Comparison of ENCODE assay signal across 8 mouse cellular contexts in the genomic region with DNA sequence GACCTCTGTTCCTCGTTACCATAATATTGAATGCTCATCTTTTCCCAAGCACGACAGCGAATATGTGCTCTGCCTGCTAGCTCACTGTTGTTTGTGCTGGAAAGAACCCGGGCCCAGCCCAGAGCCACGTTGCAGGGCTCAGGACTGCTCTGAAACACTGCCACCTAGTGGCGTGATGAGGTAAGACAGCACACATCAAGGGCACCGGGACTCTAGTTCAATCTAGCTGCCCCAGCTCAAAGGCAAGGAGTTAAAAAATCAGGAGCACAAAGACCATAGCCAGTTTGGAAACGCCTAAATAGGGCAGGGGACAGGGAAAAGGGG. TPM values are rescaled to one million over a fixed set of nuclear protein-coding genes. Genes with fewer than 3 reads are reported as not detected.
DNase-seq lines count a peak whose midpoint lies in the region; ATAC-seq and TF ChIP-seq lines count a peak whose summit lies in the region.

No protein-coding gene starts in this region.

- no peak overlapping the region for H3K27ac ChIP-seq in ES-E14 (ENCODE audit: insufficient read depth, low read depth, low read length, poor library complexity, severe bottlenecking)
- H3K27ac ChIP-seq in forebrain, embryonic 16.5 days (ENCODE audit: low read length): peak overlapping the region; percentile 45
- peak overlapping the region; percentile 84 for H3K27ac ChIP-seq in neural tube, embryonic 15.5 days (replicated peaks)

- intact Hi-C loops in heart, postnatal 36 days (cut with DNase I): loop anchor here (5.0 kb wide), 2 partner anchors 146 to 564 kb away; no protein-coding TSS in a partner anchor

- H3K27me3 ChIP-seq in forebrain, embryonic 16.5 days (replicated peaks; ENCODE audit: control insufficient read depth, insufficient read depth, low read length): no peaks in the 10 kb centered on the region
- H3K27me3 ChIP-seq in neural tube, embryonic 15.5 days (replicated peaks): no peaks in the 10 kb centered on the region

- H3K36me3 ChIP-seq in ES-E14 (ENCODE audit: control insufficient read depth, insufficient read depth, low read length, poor library complexity, severe bottlenecking): no peaks in the 10 kb centered on the region
- H3K36me3 ChIP-seq in forebrain, embryonic 16.5 days (ENCODE audit: control insufficient read depth, insufficient read depth): no peaks in the 10 kb centered on the region
- H3K36me3 ChIP-seq in neural tube, embryonic 15.5 days: no peaks in the 10 kb centered on the region

- no peaks in the 10 kb centered on the region for H3K9me3 ChIP-seq in ES-E14 (ENCODE audit: control insufficient read depth, insufficient read depth, low read depth, low read length)
- H3K9me3 ChIP-seq in forebrain, embryonic 16.5 days (ENCODE audit: control insufficient read depth, low read length): no peaks in the 10 kb centered on the region
- H3K9me3 ChIP-seq in neural tube, embryonic 15.5 days (replicated peaks): no peaks in the 10 kb centered on the region

- peak overlapping the region; percentile 56; the same call in 1 of the 2 replicates for H3K9ac ChIP-seq in ES-E14 (ENCODE audit: insufficient read depth, low read depth, low read length, poor library complexity, severe bottlenecking)
- peak overlapping the region; percentile 20 for H3K9ac ChIP-seq in forebrain, embryonic 16.5 days (replicated peaks; ENCODE audit: low read depth, low read length)
- no peak overlapping the region; the same call in 1 of the 2 replicates for H3K9ac ChIP-seq in neural tube, embryonic 15.5 days (replicated peaks)

- under 1% methylated on average over 8 of the region's 8 CpGs for WGBS in forebrain, embryonic 16.5 days
- 0% methylated on average over 8 of the region's 8 CpGs for WGBS in neural tube, embryonic 15.5 days

- peak overlapping the region; percentile 39 for H3K4me2 ChIP-seq in forebrain, embryonic 16.5 days (ENCODE audit: low read length)
- peak overlapping the region; percentile 38; the same call in 1 of the 2 replicates for H3K4me2 ChIP-seq in neural tube, embryonic 15.5 days

- peaks cover 8 to 15% of the 10 kb centered on the region in 2 experiments; a peak in 3 of 4 replicates for H3K4me1 ChIP-seq in ES-E14 (ENCODE audit: control insufficient read depth in 2 of 2, insufficient read depth in 2 of 2, low read length in 2 of 2, poor library complexity in 1 of 2)
- H3K4me1 ChIP-seq in forebrain, embryonic 16.5 days (replicated peaks; ENCODE audit: control insufficient read depth, insufficient read depth, low read length): peaks cover 35% of the 10 kb centered on the region
- peaks cover 54% of the 10 kb centered on the region for H3K4me1 ChIP-seq in neural tube, embryonic 15.5 days

- DNase-seq in ES-E14 (ENCODE audit: low read depth, low spot score): peak; percentile 98
- peak; percentile 73 for DNase-seq in cerebellum, adult 11-12 months
- peak; percentile 86 to 91 for DNase-seq in heart, postnatal 36 days
- DNase-seq in layer of hippocampus, adult 18-20 months (ENCODE audit: low spot score in 2 of 2): peak; percentile 63 to 90
- peak; percentile 78 to 82 for DNase-seq in lung, adult 18-20 months
- peak; percentile 92 for DNase-seq in testis, postnatal 10 days (ENCODE audit: low spot score)

- 0 out of 4 replicates have a peak overlapping the region, but pooled peaks of 1 of the 2 experiments have one; percentile 9 for H3K4me3 ChIP-seq in ES-E14 (ENCODE audit: insufficient read depth in 1 of 2, low read depth in 1 of 2, low read length in 2 of 2, poor library complexity in 1 of 2, severe bottlenecking in 1 of 2)
- H3K4me3 ChIP-seq in forebrain, embryonic 16.5 days (replicated peaks; ENCODE audit: low read length): no peak overlapping the region
- no peak overlapping the region for H3K4me3 ChIP-seq in neural tube, embryonic 15.5 days (replicated peaks)

- in situ Hi-C loops in ES-E14 (cut with MboI; ENCODE audit: low sequenced_read_pairs in 2 of 2, unreplicated experiment in 2 of 2): no loop called here

- ATAC-seq in forebrain, embryonic 16.5 days: peak; percentile 82
- ATAC-seq in neural tube, embryonic 15.5 days (ENCODE audit: low FRiP score): peak; percentile 83

TF ChIP-seq in ES-E14, 5 proteins besides CTCF, POLR2A, EP300 and RAD21:
- TF ChIP-seq ZNF384 (IDR thresholded peaks at IDR 0.05; ENCODE audit: low read depth, low read length) (no peak), CHD2 (IDR thresholded peaks at IDR 0.05; ENCODE audit: low read depth, low read length) (no peak), HCFC1 (IDR thresholded peaks at IDR 0.05; ENCODE audit: borderline replicate concordance, insufficient read depth, low read length) (0 out of 2 replicates have a peak, but pooled peaks have one; percentile 24), ZC3H11A (IDR thresholded peaks at IDR 0.05; ENCODE audit: borderline replicate concordance, low read depth, low read length) (no peak)

RNA-seq across cellular contexts. Expression of a gene that starts 35.7 kb away (rescaled TPM):
- total RNA-seq in ES-E14 (2012; rRNA removed): not detected in 2 replicates
- polyA plus RNA-seq in forebrain, embryonic 16.5 days (2015; fragmentation: Nextera tagmentation; extraction: Ambion mirVana): 1.3 and 1.7 TPM in 2 replicates
- total RNA-seq in heart, postnatal 36 days (2021): 10 to 100 TPM; 15.3 to 20.8 TPM
- total RNA-seq in layer of hippocampus, adult 18-20 months (2021): 1 to 10 TPM; 3.2 to 3.6 TPM
- 1.8 and 2.5 TPM in 2 replicates for polyA plus RNA-seq in neural tube, embryonic 15.5 days (2015; fragmentation: Nextera tagmentation; extraction: Ambion mirVana)
